Mouse (Mus musculus): ENCODE results near the gene Tnr.

DNA sequence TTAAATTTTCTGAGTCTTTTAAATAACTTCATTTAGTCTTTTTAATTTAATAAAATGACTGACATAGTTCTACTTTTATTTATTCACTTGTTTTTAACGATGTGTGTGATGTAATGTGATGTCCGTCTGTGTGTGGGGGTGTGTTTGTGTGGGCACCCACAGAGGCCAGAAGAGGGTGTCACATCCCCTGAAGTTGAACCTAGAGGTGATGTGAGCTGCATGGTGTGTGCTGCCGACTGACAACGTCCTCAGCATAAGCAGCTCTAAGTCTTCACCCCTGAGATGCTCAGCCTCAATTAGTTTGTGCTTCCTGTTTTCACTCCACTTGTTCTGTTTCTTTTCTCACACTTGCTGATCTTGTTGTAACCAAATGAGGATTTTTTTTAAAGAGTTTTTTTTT, 439.8 kb downstream of the Tnr start:
- TF ChIP-seq FLI1 (IDR thresholded peaks at IDR 0.05; ENCODE audit: low read length) (no peak), GATA1 (IDR thresholded peaks at IDR 0.05; ENCODE audit: borderline replicate concordance, low read length) (no peak)
